Mouse (Mus musculus): ENCODE data around the gene Zbtb16. TPM values are rescaled to one million over a fixed set of nuclear protein-coding genes. Genes with fewer than 3 reads are reported as not detected.

The Zbtb16 gene
- polyA plus RNA-seq, 1 experiment from 2014 or later, result 5.3 TPM

GRCm38 (mm10) chr9:48849531-48849930 lies 13.5 kb upstream of the Zbtb16 start:
- Histone ChIP-seq H3K4me1 (replicated peaks; ENCODE audit: control insufficient read depth, insufficient read depth, low read length) (no peaks in the 10 kb centered on the region), H3K27ac (no peak overlapping the region), H3K27me3 (ENCODE audit: control insufficient read depth, insufficient read depth, low read length) (no peaks in the 10 kb centered on the region), H3K36me3 (replicated peaks; ENCODE audit: control insufficient read depth, insufficient read depth) (no peaks in the 10 kb centered on the region), H3K9ac (no peak overlapping the region), H3K4me2 (replicated peaks) (no peak overlapping the region), H3K9me3 (ENCODE audit: control insufficient read depth, low read length) (no peaks in the 10 kb centered on the region), H3K4me3 (replicated peaks; ENCODE audit: low read length) (no peak overlapping the region)
- 90% methylated on average over 5 of the region's 5 CpGs for WGBS
- ATAC-seq (ENCODE audit: low FRiP score), result no peak
- DNase-seq (ENCODE audit: low spot score), result no peak

- Histone ChIP-seq H3K4me2 (replicated peaks) (no peak overlapping the region), H3K4me1 (replicated peaks; ENCODE audit: control insufficient read depth, insufficient read depth, low read length) (peaks cover 11% of the 10 kb centered on the region; the same call in 1 of the 2 replicates), H3K9ac (no peak overlapping the region), H3K27me3 (ENCODE audit: control insufficient read depth, insufficient read depth, low read length) (peaks cover 13% of the 10 kb centered on the region; the same call in 1 of the 2 replicates), H3K27ac (no peak overlapping the region), H3K36me3 (replicated peaks; ENCODE audit: control insufficient read depth, insufficient read depth) (no peaks in the 10 kb centered on the region), H3K4me3 (replicated peaks; ENCODE audit: low read length) (no peak overlapping the region), H3K9me3 (ENCODE audit: control insufficient read depth, low read length) (no peaks in the 10 kb centered on the region)
- WGBS, result 93% methylated on average over 3 of the region's 3 CpGs
- DNase-seq (ENCODE audit: low spot score) (no peak), ATAC-seq (ENCODE audit: low FRiP score) (no peak)
These were observed 3.5 kb upstream of the Zbtb16 start for GRCm38 (mm10) chr9:48839568-48839967.

- WGBS, result 54% methylated on average over 4 of the region's 4 CpGs
- no peak for DNase-seq (ENCODE audit: low spot score)
These were observed 2.3 kb upstream of the Zbtb16 start for GRCm38 (mm10) chr9:48838346-48838745.

GRCm38 (mm10) chr9:48837181-48837580 lies 1.2 kb upstream of the Zbtb16 start:
- Histone ChIP-seq H3K36me3 (replicated peaks; ENCODE audit: control insufficient read depth, insufficient read depth) (peaks cover 4% of the 10 kb centered on the region; the same call in 1 of the 2 replicates), H3K9ac (no peak overlapping the region), H3K4me1 (replicated peaks; ENCODE audit: control insufficient read depth, insufficient read depth, low read length) (peaks cover 11% of the 10 kb centered on the region; the same call in 1 of the 2 replicates), H3K4me2 (replicated peaks) (peak overlapping the region; percentile 93), H3K9me3 (ENCODE audit: control insufficient read depth, low read length) (no peaks in the 10 kb centered on the region), H3K27ac (no peak overlapping the region), H3K27me3 (ENCODE audit: control insufficient read depth, insufficient read depth, low read length) (peaks cover 23% of the 10 kb centered on the region), H3K4me3 (replicated peaks; ENCODE audit: low read length) (peak overlapping the region; percentile 75; the same call in 1 of the 2 replicates)
- ATAC-seq (ENCODE audit: low FRiP score) (no peak), DNase-seq (ENCODE audit: low spot score) (no peak)
- 5% methylated on average over 14 of the region's 14 CpGs for WGBS

More at GRCm38 (mm10) chr9:48838346-48838745, 2.3 kb upstream of the Zbtb16 start:
- Histone ChIP-seq H3K9ac (no peak overlapping the region), H3K9me3 (ENCODE audit: control insufficient read depth, low read length) (no peaks in the 10 kb centered on the region), H3K4me3 (replicated peaks; ENCODE audit: low read length) (no peak overlapping the region), H3K27me3 (ENCODE audit: control insufficient read depth, insufficient read depth, low read length) (peaks cover 23% of the 10 kb centered on the region), H3K27ac (no peak overlapping the region), H3K36me3 (replicated peaks; ENCODE audit: control insufficient read depth, insufficient read depth) (no peaks in the 10 kb centered on the region), H3K4me2 (replicated peaks) (no peak overlapping the region), H3K4me1 (replicated peaks; ENCODE audit: control insufficient read depth, insufficient read depth, low read length) (peaks cover 11% of the 10 kb centered on the region; the same call in 1 of the 2 replicates)
- no peak for ATAC-seq (ENCODE audit: low FRiP score)

- Histone ChIP-seq H3K27ac (no peak overlapping the region), H3K27me3 (ENCODE audit: control insufficient read depth, insufficient read depth, low read length) (peaks cover 23% of the 10 kb centered on the region), H3K4me1 (replicated peaks; ENCODE audit: control insufficient read depth, insufficient read depth, low read length) (peaks cover 11% of the 10 kb centered on the region; the same call in 1 of the 2 replicates), H3K36me3 (replicated peaks; ENCODE audit: control insufficient read depth, insufficient read depth) (peaks cover 6% of the 10 kb centered on the region; the same call in 1 of the 2 replicates), H3K4me2 (replicated peaks) (peak overlapping the region; percentile 93), H3K9me3 (ENCODE audit: control insufficient read depth, low read length) (no peaks in the 10 kb centered on the region), H3K9ac (peak overlapping the region; percentile 71), H3K4me3 (replicated peaks; ENCODE audit: low read length) (peak overlapping the region; percentile 75)
- whole genome bisulfite sequencing, result 2% methylated on average over 12 of the region's 12 CpGs
- ATAC-seq (ENCODE audit: low FRiP score) (0 out of 2 replicates have a peak, but pooled peaks have one; percentile 15), DNase-seq (ENCODE audit: low spot score) (no peak)
These were observed 526 bp upstream of the Zbtb16 start for GRCm38 (mm10) chr9:48836566-48836930.

- Histone ChIP-seq H3K27me3 (ENCODE audit: control insufficient read depth, insufficient read depth, low read length) (peaks cover 19% of the 10 kb centered on the region), H3K36me3 (replicated peaks; ENCODE audit: control insufficient read depth, insufficient read depth) (peaks cover 6% of the 10 kb centered on the region; the same call in 1 of the 2 replicates), H3K9me3 (ENCODE audit: control insufficient read depth, low read length) (no peaks in the 10 kb centered on the region), H3K4me1 (replicated peaks; ENCODE audit: control insufficient read depth, insufficient read depth, low read length) (peaks cover 11% of the 10 kb centered on the region; the same call in 1 of the 2 replicates), H3K4me2 (replicated peaks) (peak overlapping the region; percentile 93), H3K9ac (peak overlapping the region; percentile 71), H3K4me3 (replicated peaks; ENCODE audit: low read length) (peak overlapping the region; percentile 75), H3K27ac (0 out of 2 replicates have a peak overlapping the region, but pooled peaks have one; percentile 9)
- WGBS, result under 1% methylated on average over 65 of the region's 65 CpGs
- ATAC-seq (ENCODE audit: low FRiP score) (peak; percentile 40; the same call in 1 of the 2 replicates), DNase-seq (ENCODE audit: low spot score) (peak; percentile 60)
These were observed 1.2 kb downstream of the Zbtb16 start for GRCm38 (mm10) chr9:48834541-48835411.

- Histone ChIP-seq H3K4me1 (replicated peaks; ENCODE audit: control insufficient read depth, insufficient read depth, low read length) (peaks cover 11% of the 10 kb centered on the region; the same call in 1 of the 2 replicates), H3K4me3 (replicated peaks; ENCODE audit: low read length) (peak overlapping the region; percentile 75), H3K4me2 (replicated peaks) (peak overlapping the region; percentile 93), H3K27me3 (ENCODE audit: control insufficient read depth, insufficient read depth, low read length) (peaks cover 19% of the 10 kb centered on the region; the same call in 1 of the 2 replicates), H3K9me3 (ENCODE audit: control insufficient read depth, low read length) (no peaks in the 10 kb centered on the region), H3K27ac (no peak overlapping the region), H3K9ac (0 out of 2 replicates have a peak overlapping the region, but pooled peaks have one; percentile 71), H3K36me3 (replicated peaks; ENCODE audit: control insufficient read depth, insufficient read depth) (peaks cover 6% of the 10 kb centered on the region; the same call in 1 of the 2 replicates)
- DNase-seq (ENCODE audit: low spot score) (no peak), ATAC-seq (ENCODE audit: low FRiP score) (no peak)
- WGBS, result 20% methylated on average over 4 of the region's 4 CpGs
These were observed 2.0 kb downstream of the Zbtb16 start for GRCm38 (mm10) chr9:48834006-48834405.

- ATAC-seq (ENCODE audit: low FRiP score), result no peak
- 95% methylated on average over 11 of the region's 11 CpGs for WGBS
- H3K4me3 ChIP-seq (replicated peaks; ENCODE audit: low read length), result no peak overlapping the region
These were observed 2.5 kb downstream of the Zbtb16 start for GRCm38 (mm10) chr9:48833493-48833892.

GRCm38 (mm10) chr9:48832473-48833100 lies 3.4 kb downstream of the Zbtb16 start:
- no peak for DNase-seq (ENCODE audit: low spot score)
- Histone ChIP-seq H3K9me3 (ENCODE audit: control insufficient read depth, low read length) (no peaks in the 10 kb centered on the region), H3K27me3 (ENCODE audit: control insufficient read depth, insufficient read depth, low read length) (peaks cover 14% of the 10 kb centered on the region; the same call in 1 of the 2 replicates), H3K4me2 (replicated peaks) (no peak overlapping the region), H3K4me1 (replicated peaks; ENCODE audit: control insufficient read depth, insufficient read depth, low read length) (peaks cover 4% of the 10 kb centered on the region; the same call in 1 of the 2 replicates), H3K27ac (no peak overlapping the region), H3K36me3 (replicated peaks; ENCODE audit: control insufficient read depth, insufficient read depth) (peaks cover 6% of the 10 kb centered on the region; the same call in 1 of the 2 replicates), H3K9ac (no peak overlapping the region), H3K4me3 (replicated peaks; ENCODE audit: low read length) (no peak overlapping the region)
- WGBS, result 94% methylated on average over 20 of the region's 20 CpGs
- no peak for ATAC-seq (ENCODE audit: low FRiP score)

More at GRCm38 (mm10) chr9:48833493-48833892, 2.5 kb downstream of the Zbtb16 start:
- no peak for DNase-seq (ENCODE audit: low spot score)
- peaks cover 11% of the 10 kb centered on the region; the same call in 1 of the 2 replicates for H3K4me1 ChIP-seq (replicated peaks; ENCODE audit: control insufficient read depth, insufficient read depth, low read length)
- no peaks in the 10 kb centered on the region for H3K9me3 ChIP-seq (ENCODE audit: control insufficient read depth, low read length)
- H3K9ac ChIP-seq, result no peak overlapping the region
- peaks cover 6% of the 10 kb centered on the region; the same call in 1 of the 2 replicates for H3K36me3 ChIP-seq (replicated peaks; ENCODE audit: control insufficient read depth, insufficient read depth)
- no peak overlapping the region for H3K27ac ChIP-seq
- peak overlapping the region; percentile 93 for H3K4me2 ChIP-seq (replicated peaks)
- H3K27me3 ChIP-seq (ENCODE audit: control insufficient read depth, insufficient read depth, low read length), result peaks cover 14% of the 10 kb centered on the region; the same call in 1 of the 2 replicates
